Mouse (Mus musculus) cerebellum, postnatal 36 days (tissue): ENCODE measurements around the gene Ldlrad3.

Experiments
- DNase-seq, 2 experiments: peaks; one replicate each; pipeline ENCODE4 v3.0.0; 2021 to 2022; ENCODE audit warnings: mixed read lengths in 2 of 2

Ldlrad3 gene

DNA sequence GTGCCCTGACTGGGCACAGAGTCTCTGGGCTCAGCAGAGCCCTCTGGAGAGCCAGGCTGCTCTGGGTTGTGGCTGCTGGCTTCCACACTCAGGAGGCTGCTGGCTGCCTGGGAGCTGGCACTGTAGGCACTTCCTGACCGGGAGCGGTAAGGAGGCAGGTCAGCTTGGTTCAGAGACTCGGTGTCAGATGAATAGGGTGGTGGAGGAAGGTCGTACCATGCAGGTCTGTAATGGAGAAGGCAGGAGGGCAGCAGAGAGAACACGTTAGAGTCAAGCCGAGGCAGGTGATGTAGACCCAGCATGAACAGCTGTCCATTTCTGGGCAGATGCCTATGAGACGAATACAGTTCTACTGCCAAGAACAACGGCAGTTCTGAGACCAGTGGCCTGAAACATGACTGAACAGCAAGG is 233.2 kb downstream of the Ldlrad3 start:
- DNase-seq: peak; percentile 45 to 56

DNA sequence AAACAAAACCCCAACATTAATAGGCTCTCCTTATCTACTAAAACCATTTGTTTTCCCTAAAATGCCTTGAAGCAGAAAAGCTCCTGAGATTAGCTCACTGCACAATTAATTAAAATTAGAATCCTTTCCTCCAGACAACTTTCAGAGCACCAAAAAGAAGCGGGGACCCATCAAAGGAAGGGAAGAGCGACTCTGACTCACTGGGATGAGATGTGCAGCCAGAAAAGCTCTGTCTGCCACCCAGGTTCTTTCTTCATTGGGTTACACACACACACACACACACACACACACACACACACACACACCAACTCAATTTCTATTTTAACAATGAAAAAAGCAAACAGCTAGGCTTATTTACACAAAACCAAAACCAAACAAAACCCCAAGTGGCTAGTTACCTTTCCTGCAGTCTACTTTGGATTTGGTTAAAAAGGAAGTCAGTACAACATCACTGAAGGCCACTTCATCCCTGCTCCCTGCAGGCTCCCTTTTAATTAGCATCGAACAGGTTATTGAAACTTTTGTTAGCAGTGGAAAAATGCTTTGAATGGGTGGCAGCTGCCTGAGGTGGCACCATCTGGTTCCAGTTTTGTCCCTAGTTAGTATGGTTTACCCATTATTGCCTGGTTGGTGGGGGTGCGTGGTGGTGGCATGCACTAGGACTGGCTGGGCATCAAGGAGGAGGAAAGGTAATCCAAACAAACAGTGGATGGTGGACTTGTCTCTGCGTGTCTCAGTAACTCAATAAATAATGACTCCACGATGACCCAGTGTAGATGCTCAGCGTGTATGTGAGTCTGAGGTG is 235.3 kb downstream of the Ldlrad3 start:
- DNase-seq: no peak

DNA sequence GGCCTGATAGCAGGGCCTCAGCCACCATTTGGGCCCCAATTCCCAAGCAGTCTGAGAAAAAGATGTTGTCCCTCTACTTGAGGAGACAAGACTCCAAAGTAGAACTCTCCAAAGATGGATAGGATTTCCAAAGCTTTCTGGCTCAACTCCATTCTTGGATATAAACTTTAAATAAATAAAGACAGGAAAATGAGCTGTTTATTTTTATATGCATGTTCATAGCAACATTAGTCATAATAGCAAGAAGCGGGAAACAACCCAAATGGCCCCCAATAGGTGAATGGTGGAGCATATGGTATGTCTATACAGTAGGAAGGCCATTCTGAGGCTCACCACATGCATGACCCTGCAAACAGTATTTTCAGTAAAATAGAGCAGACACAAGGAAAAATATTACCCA is 251.2 kb downstream of the Ldlrad3 start:
- DNase-seq: no peak

DNA sequence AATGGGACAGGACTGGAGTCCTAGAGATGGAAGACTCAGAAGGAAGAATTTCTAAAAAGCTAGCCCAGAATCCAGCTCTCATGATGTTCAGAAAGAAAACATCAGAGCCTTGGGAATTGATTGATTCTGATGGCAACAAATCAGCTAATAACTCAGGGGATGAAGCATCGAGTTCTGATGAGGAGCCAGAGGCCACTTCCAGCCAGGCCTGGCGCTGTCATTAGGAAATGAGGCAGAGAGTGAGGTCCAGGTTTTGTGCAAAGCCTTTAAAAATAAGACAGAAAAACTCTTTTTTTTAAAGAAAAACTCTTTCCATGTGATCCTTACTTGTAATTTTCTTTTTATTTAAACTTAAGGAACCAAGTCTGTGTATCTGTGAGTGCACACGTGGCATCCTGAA is 252.9 kb downstream of the Ldlrad3 start:
- DNase-seq: no peak

DNA sequence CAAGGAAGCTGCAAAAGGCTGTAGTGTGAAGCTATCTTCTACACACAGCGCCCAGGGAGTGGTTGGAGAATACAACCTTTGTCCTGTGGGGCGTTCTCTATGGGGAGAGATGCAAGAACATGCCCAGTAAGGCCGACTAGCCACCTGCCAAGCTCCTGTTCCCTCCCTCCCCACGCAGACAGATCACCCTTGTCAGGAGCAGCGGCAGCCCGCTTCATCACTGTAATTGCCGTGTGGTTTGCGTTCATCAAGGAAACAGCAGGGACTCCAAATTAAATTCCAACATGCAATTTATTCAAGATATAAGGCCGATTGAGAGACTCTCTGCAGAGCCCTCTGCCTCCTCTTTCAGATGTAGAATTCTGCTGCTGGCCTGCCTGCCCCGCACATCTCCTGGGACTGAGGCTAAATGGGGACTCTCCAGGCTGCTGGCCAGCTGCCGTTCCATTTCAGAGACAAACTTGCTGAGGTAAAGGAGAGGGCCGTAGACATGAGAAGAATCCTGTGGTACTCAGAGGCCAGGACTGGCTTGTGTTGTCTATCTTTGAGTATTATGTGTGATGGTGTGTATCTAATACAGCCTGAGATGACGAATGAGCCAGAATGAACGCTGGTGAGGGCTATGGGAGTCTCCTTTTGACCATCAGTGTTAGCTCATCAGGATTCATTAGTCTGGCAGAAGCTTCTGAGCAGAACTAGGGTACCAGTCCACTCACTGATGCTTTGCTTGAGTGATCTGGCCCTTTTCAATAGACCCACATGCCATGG is 253.8 kb downstream of the Ldlrad3 start:
- DNase-seq: peak; percentile 29 to 39

DNA sequence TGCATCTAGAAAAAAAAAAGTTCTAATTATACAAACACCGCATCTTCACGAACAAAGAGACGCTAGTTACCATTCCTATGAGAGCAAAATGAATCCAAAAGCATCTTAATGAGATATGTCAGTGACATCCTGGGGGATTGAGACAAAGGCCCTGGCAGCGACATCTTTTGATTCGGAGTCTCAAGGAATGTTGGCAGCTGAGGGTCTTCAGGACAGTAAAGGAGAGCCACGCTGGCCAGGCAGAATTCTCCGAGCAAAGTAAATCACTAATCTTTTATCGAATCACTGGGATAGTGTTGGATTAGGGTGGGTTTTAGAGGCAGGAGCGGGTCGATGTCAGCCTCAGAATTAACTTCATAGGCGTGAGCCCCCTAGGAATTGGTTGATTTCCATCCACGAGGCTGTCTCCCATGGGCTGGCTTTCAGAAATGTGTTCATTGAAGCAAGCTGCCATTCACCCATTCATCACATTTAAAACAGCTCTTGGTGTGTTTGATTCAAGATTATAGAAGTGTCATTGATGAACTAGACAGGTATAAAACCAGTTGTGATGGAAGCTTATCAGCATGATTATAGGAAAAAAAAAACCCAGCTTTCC is 260.5 kb downstream of the Ldlrad3 start:
- no peak for DNase-seq

DNA sequence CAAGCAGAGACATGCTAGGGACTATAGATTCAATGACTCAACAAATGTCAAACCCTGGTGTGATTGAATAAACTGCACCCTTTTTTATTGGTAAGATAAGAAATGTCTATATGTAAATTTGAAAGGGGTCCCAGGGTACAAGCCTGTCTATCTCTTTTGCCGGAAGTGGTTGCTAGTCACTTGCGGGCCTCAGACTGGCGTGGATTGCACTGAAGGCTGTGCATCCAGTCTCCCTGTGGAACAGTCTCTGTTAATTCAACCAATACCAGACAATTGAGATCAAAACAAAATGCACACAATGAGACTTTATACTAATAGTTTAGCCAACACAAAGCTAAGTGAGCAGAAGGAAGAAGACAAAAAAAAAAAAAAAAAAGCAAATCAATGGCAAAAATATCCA is 261.0 kb downstream of the Ldlrad3 start:
- no peak for DNase-seq

DNA sequence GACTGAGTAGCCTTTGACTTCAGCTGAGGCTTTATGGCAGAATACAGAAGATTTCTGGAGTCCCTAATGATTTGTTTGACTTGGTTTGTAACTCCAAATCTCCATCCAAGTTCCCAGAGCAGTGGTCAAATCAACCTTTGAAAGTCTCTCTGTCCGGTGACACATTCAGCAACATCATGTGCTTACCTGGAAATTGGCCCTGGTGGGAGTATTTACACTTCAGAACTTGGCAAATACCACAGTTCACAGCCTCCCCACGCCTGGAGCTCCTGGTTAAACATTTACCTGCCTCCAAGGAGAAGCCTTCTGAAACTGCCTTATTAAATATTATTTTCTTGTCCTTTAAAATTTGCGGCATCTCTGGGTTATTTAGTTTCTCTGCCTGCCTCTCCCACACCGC is 263.0 kb downstream of the Ldlrad3 start:
- no peak for DNase-seq

DNA sequence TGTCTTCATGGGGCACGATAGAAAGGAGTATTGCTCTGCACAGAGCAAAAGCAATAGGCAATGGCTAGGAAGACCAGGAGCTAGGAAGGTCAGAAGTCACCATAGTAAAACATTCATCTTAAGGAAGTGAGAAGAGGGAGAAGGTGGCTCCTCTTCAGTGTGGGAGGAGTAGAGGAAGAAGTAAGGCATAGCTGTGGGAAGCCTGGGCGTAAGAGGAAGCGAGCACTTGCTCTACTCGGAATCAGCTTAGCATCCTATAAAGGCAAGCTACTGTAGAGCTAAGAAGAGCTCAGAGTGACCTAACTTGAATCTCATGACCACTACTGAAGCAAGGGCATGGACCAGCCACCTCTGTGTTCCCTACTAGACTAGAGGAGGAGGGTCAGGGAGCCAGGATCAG is 263.9 kb downstream of the Ldlrad3 start:
- no peak for DNase-seq

DNA sequence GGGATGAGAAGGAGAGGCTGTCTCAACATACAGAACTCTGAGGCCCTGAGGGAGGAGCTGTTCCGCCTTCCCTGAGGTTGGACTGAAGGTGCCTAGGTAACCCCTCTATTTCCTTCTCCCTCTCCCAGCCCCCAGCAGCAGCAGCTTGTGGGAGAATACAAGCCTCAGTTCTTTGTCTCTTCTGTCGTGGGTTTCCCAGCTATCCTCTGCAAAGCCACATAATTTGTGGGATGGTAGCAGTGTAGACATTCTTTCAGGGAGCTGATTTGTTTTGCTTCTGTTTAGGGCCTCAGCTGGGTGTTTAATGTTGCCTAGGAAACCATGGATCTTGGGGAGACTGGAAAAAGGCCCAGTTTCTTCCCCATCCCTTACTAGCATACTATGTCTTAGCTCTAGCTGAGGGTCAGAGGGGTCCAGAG is 266.0 kb downstream of the Ldlrad3 start:
- DNase-seq: no peak

DNA sequence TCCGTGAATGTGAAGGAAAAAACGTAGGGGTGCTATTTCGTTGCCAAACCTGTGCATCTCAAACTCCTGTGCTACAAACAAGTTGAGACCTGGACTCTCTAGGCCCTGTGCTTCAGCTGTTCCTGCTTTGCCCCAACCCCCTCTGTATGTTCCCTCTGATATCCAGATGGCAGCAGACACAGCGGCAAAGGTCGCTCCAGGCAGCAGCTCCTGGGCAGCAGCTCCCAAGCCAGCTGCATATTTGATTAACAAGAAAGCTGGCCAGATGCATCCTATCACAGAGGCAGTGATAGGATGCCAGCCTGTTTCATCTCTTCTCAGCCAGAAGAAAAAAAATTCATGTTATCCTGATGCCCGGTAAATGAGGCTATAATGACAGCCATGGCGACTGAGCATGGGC is 267.7 kb downstream of the Ldlrad3 start:
- DNase-seq: no peak

DNA sequence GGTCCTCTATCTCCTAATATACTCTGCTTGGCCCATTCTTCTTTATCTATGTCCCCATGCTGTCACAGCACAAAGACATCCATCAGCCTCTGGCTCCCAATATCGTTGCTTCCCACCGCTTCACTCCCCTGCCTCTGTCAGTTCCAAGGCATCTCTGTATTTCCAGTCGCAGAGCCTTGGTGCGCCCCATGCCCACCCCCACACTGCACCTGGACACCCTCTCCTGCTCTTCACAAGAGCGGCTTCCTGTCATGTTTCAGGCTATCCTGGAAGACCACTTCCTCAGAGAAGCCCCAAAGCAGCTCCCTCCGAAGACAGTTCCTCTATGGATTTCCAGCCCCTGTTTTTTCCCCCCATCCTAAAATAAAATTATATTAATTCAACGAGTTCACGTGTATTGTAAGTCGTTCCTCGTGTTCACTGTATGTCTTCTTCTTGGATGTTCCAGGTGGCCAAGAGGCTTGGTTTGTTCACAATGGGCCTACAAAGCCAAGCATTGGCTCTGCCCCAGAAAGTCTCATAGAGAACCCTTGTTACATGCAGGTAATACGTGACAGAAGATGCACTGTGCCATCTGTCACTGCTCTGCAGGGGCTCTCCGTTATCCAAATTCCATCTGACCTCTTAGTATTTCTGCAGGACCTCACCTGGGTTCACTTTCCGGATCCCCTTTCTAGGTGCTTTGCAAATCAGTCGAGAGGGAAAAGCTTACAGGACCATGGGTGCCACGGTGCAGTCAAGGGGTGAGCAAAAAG is 276.7 kb downstream of the Ldlrad3 start:
- peak; percentile 84 to 90 for DNase-seq

DNA sequence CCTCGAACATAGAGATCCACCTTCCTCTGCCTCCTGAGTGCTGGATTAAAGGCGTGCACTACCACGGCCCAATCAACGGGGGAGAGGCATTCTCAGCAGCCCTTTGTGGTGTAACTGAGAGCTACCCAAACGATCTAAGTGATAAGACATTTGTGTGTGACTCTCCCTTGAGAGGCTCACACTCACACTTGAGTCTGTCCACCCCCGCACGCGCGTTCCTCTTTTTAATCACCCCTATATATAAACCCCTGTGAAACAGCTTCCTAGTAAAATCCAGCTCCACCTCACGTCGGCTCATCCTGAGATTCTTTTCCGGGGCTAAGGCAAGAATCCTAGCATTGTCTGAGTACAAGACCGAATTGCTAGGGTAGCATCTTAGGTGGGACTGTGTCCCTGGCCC is 277.4 kb downstream of the Ldlrad3 start:
- no peak for DNase-seq

DNA sequence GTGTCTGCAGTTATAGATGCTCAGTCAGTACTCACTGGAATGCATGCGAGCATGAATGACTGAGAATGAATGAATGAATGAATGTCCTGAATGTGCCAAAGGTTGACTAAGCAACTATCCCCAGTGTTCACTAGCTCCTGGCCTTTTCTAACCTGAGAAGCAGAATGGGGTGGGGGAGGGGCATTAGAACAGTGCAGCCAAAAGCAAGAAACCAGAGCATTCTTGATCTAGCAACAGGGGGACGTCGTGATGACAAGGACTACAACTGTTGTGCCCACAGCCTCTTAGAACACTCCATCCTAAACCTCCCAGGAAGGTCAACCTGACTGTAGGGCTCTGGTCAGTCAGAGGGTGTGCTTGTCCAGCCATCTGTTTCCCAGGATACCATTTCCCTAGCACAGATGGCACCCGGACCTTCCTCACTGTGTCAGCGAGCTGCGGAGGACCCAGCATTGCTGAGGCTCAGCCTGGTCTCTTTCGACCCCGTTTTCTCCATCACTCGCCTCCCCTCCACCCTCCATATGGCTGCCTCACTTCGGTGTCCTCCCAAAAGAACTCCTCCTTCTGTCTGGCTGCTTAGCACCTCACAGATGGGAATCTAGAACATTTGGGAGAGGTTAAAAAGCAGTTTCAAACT is 278.7 kb downstream of the Ldlrad3 start:
- peak; percentile 90 to 92 for DNase-seq

DNA sequence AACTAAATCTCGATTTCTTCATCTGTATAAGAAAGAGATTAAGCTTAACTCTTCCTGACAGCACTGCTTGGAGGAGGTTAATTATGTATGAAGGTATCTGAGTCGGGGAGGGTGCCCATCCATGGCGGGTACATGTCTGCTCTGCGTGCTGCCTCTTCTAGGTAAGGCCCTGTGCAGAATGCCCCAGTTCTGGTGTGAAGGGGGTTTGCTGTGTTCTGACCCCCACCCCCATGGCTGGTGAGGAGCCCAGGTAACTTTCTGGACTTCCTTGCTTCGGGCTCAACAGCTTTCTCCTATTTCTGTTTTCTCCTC is 279.9 kb downstream of the Ldlrad3 start:
- DNase-seq: no peak

DNA sequence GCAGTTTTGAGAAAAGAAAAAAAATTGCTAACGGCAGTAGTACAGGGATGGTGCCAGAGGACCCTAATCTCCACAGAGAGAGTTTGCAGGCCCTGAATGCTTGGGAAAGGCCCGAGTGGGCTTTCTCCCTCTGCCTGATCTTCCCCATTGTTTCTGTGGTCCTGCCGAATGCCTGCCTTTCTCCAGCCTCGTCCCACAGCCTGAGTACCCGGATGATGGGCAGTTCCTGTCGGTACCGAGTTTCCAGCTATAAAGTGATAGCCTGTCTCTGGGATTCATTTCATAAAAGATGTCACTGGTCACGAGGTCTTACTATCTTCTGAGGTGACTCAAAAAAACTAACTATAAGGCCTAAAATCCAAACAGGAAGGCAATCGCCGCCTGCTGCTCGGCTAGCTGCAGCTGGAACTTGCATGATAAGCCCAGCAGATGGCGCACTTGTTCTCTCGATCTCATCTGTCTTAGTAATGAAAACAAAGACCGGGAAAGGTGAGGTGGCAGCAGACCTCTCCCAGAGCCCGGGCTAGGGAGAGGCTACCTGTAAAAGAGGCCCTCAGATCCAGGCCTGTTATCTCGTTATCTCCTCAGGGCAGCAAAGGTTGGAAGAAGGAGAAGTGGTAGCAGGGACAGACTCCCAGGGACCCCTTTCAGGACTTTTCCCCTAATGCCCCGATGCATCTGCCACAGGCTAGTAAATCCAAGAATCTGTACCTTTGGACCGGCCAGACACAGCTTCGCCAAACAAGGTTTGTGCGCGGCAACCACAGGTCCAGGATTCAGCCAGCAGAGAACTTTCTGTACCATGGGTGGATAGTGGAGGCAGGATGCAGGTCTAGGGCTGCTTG is 280.4 kb downstream of the Ldlrad3 start:
- peak; percentile 89 to 94 for DNase-seq

DNA sequence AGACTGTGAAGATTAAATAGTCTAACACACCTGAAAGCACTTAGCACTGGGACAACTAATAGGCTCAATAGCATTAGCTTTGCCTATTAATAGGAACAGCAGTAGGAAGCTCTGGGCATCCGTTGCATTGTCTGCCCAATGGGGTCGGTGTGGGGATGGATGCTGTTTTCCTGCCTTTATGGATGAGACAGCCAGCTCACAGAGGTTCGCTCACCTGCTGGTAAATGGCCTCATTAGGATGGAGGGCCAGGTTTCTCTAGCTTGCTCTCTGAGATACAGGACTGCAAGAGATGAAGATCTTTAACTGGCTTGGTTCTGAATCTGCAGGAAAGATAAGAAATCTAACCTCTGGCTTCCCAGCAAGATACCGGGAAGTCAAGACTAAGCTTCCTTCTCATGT is 284.0 kb downstream of the Ldlrad3 start:
- peak in 1 of 2 experiments; percentile 39 for DNase-seq
